Mouse (Mus musculus) stomach, embryonic 16.5 days (tissue): Measurements from ENCODE around the gene Aqp5. TPM values are rescaled to one million over a fixed set of nuclear protein-coding genes. Genes with fewer than 3 reads are reported as not detected.

ENCODE experiments used
- ATAC-seq: fragments of 200-750 bp; cut with Nextera tagmentation; 2 replicates; pipeline ENCODE4 v1.8.0; 2017; ENCODE audit warnings: moderate number of reproducible peaks, moderate TSS enrichment; ENCODE audit not compliant: insufficient read depth, low FRiP score
- H3K27ac ChIP-seq: fragments of 300-500 bp; sonication (generic); 2 replicates; pipeline ENCODE4 v1.5.1; 2014; ENCODE audit warnings: low read length
- H3K27me3 ChIP-seq: fragments of 300-500 bp; sonication (generic); 2 replicates; pipeline ENCODE4 v1.6.1; 2014; ENCODE audit warnings: low read length, control low read depth, mixed read lengths; ENCODE audit not compliant: control insufficient read depth, insufficient read depth
- H3K36me3 ChIP-seq: fragments of 300-500 bp; sonication (generic); 2 replicates; pipeline ENCODE4 v1.6.1; 2014; ENCODE audit warnings: low read length; ENCODE audit not compliant: control insufficient read depth, insufficient read depth
- H3K4me1 ChIP-seq: fragments of 300-500 bp; sonication (generic); 2 replicates; pipeline ENCODE4 v1.6.1; 2014; ENCODE audit warnings: low read length, control low read depth, mixed read lengths; ENCODE audit not compliant: control insufficient read depth, insufficient read depth
- H3K4me2 ChIP-seq: fragments of 300-500 bp; sonication (generic); 2 replicates; pipeline ENCODE4 v1.6.1; 2014; ENCODE audit warnings: low read depth, low read length, mixed read lengths
- H3K4me3 ChIP-seq: fragments of 300-500 bp; sonication (generic); replicated peaks from 2 replicates; pipeline ENCODE4 v1.5.1; 2014; ENCODE audit warnings: mild to moderate bottlenecking, low read length
- H3K9ac ChIP-seq: fragments of 300-500 bp; sonication (generic); 2 replicates; pipeline ENCODE4 v1.6.1; 2014; ENCODE audit warnings: low read length
- H3K9me3 ChIP-seq: fragments of 300-500 bp; sonication (generic); replicated peaks from 2 replicates; pipeline ENCODE4 v1.6.1; 2016; ENCODE audit warnings: low read length, control low read depth; ENCODE audit not compliant: control insufficient read depth
- WGBS: fragments of 180-500 bp; shearing (Covaris S2); extraction: QIAGEN DNeasy Blood & Tissue Kit; methylation state at CpG from one replicate; pipeline ENCODE4 v1.1.7; 2014; 5-methylcytosine and 5-hydroxymethylcytosine counted together
- polyA plus RNA-seq: library from polyadenylated mRNA; unstranded; fragments of >200 nt; fragmentation: Nextera tagmentation; extraction: Ambion mirVana; gene quantifications from 2 replicates; pipeline ENCODE4 v1.2.1, GENCODE M21; 2015

Aqp5 gene
- polyA plus RNA-seq, 1 experiment from 2014 or later = not detected

DNA sequence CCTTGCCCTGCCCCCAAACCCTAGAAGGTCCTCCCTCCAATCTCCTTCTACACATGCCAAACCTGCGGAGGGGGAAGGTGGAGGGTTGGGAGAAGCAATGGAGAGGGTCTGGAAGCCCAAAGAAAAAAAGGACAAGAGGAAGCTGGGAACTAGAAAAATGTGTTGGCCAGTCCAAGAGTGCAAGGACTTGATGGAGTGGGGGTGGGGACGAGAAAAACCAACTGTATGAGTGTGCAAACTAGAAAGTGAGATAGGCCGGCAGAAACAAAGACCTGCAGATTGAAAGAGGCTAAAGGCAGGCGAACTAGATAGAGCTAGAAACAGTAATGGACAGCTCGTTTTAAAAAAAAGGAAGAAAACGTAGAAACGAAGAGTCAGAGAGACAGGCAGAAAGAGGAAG is 878 bp upstream of the Aqp5 start:
- ATAC-seq = no peak
- Histone ChIP-seq H3K27ac (no peak overlapping the region), H3K4me1 (peaks cover 4% of the 10 kb centered on the region), H3K9me3 (no peaks in the 10 kb centered on the region), H3K9ac (no peak overlapping the region), H3K36me3 (no peaks in the 10 kb centered on the region), H3K4me2 (no peak overlapping the region), H3K4me3 (no peak overlapping the region), H3K27me3 (peaks cover 99% of the 10 kb centered on the region)
- 26% methylated on average over 7 of the region's 7 CpGs for WGBS

DNA sequence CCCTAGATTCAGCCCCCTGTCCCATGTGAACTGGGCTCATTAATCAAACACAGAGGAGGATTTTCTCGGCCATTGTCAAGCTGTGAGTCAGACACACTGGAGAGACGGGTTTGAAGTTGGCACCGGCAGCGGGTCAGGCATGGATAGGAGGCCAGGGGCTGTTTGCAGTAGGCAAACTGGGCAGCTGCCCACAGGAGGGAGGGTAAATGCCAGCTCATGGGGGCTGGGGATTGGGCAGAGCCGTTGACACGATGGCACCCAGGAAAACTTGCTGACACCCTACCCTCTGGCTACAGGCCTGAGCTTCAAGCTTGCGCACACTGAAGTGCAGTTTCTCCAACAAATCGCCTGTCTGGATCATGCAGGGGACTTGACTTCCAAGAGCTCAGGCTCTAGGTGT is 1.6 kb downstream of the Aqp5 start:
- Histone ChIP-seq H3K4me1 (peaks cover 3% of the 10 kb centered on the region; the same call in 1 of the 2 replicates), H3K27me3 (peaks cover 87% of the 10 kb centered on the region), H3K36me3 (no peaks in the 10 kb centered on the region), H3K27ac (no peak overlapping the region), H3K4me2 (no peak overlapping the region), H3K4me3 (no peak overlapping the region), H3K9ac (no peak overlapping the region), H3K9me3 (no peaks in the 10 kb centered on the region)
- WGBS = 55% methylated on average over 8 of the region's 8 CpGs
- ATAC-seq = no peak

DNA sequence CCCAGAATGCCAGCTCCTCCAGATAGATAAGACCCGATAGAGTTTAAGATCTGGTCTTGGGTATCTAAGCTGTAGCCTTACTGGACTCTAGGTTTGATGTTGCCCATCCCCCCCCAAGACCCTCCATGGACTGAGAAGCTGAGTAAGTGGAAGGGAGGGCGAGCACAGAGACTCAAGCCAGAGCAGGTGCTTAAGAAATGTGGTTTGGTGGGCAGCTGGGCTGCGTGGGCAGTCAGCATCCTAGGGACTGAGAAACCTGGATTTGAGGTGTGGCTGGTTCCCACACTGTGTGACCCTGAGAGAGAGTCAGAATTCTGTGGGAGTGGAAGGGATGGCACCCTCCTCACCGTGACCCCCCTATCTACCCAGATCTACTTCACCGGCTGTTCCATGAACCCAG is 2.3 kb downstream of the Aqp5 start:
- no peak overlapping the region for H3K4me2 ChIP-seq
- peaks cover 86% of the 10 kb centered on the region for H3K27me3 ChIP-seq
- WGBS = 79% methylated on average over 5 of the region's 5 CpGs
- no peak overlapping the region for H3K9ac ChIP-seq
- H3K27ac ChIP-seq = no peak overlapping the region
- ATAC-seq = no peak
- H3K9me3 ChIP-seq = no peaks in the 10 kb centered on the region
- no peaks in the 10 kb centered on the region for H3K36me3 ChIP-seq
- H3K4me1 ChIP-seq = peaks cover 3% of the 10 kb centered on the region; the same call in 1 of the 2 replicates
- H3K4me3 ChIP-seq = no peak overlapping the region

DNA sequence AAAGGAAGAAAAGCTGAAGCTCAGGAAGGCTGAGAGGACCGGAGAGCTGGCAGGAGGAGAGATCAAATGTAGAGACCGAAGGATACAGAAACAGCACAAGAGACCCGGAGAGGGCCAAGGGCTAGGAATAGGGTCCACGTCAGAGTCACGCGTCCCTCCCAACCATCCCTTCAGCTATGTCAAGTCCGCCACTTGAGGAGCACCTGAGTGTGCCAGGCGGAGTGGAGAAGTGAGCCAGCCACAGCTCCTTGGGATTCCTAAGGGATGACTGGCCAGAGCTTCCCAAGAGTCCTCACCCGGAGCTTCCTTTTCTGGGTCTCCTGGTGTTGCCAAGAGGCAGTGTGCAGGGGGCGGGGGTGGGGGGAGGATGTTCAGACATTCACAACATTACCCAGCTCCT is 4.4 kb downstream of the Aqp5 start:
- no peak for ATAC-seq
- H3K4me2 ChIP-seq = no peak overlapping the region
- no peak overlapping the region for H3K4me3 ChIP-seq
- no peak overlapping the region for H3K27ac ChIP-seq
- WGBS = 78% methylated on average over 10 of the region's 10 CpGs
- no peaks in the 10 kb centered on the region for H3K36me3 ChIP-seq
- no peak overlapping the region for H3K9ac ChIP-seq
- no peaks in the 10 kb centered on the region for H3K9me3 ChIP-seq
- H3K27me3 ChIP-seq = peaks cover 72% of the 10 kb centered on the region
- H3K4me1 ChIP-seq = peaks cover 3% of the 10 kb centered on the region; the same call in 1 of the 2 replicates

DNA sequence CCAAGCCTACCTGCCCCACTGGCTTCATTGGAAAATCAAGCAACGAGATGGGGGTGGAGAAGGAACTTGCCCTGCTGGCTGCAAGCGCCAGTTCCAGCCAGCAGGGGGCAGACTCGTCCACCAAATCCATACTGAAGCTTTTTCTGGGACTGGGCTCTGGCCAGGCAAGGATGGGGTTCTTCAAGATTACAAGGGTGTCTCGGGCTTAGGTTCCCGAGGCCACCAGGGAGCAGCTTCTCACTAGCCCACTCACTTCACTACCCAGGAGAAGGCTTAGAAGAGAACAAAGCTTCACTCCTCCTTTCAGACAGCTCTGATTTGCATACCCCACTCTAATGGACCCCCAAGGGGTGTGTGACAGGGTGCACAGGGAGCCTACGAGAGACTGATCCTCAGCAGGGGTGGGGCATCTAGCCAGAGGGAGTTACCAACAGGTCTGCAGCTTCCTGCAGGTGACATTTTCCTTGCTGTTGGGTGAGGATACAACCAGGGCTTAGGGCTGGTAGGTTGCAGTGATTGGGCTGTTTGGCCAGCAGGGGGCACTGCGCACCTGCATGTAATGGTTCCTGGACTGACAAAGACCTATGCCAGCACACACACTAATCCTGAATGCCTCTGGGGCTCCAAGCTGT is 5.6 kb downstream of the Aqp5 start:
- H3K4me2 ChIP-seq = no peak overlapping the region
- peak; percentile 78 for ATAC-seq
- H3K4me1 ChIP-seq = peaks cover 3% of the 10 kb centered on the region; the same call in 1 of the 2 replicates
- H3K27ac ChIP-seq = no peak overlapping the region
- no peak overlapping the region for H3K4me3 ChIP-seq
- peaks cover 65% of the 10 kb centered on the region for H3K27me3 ChIP-seq
- under 1% methylated on average over 7 of the region's 7 CpGs for WGBS
- no peak overlapping the region for H3K9ac ChIP-seq
- H3K9me3 ChIP-seq = no peaks in the 10 kb centered on the region
- H3K36me3 ChIP-seq = no peaks in the 10 kb centered on the region

DNA sequence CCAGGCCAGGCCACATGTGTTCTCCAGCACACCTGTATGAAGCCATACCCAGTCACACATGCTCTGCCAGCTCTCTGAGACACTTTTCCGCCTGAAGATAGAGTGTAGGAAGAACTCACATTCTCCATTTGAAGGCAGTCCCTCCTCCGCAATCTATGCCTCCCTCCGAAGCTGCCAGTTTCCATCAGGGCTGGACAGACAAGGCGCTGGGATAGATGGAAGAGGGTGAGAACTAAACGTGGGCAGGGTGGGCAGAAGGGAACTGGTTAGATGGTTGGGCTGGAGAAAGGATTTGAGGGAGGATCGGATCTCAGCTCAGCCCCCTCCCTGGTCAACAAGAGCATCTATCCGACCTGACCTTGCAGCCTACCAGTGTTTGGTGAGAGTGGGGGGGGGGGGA is 6.3 kb downstream of the Aqp5 start:
- Histone ChIP-seq H3K4me1 (peaks cover 3% of the 10 kb centered on the region; the same call in 1 of the 2 replicates), H3K27ac (no peak overlapping the region), H3K27me3 (peaks cover 58% of the 10 kb centered on the region), H3K9me3 (no peaks in the 10 kb centered on the region), H3K4me2 (no peak overlapping the region), H3K9ac (no peak overlapping the region), H3K36me3 (no peaks in the 10 kb centered on the region), H3K4me3 (no peak overlapping the region)
- WGBS = 51% methylated on average over 7 of the region's 7 CpGs
- ATAC-seq = no peak

DNA sequence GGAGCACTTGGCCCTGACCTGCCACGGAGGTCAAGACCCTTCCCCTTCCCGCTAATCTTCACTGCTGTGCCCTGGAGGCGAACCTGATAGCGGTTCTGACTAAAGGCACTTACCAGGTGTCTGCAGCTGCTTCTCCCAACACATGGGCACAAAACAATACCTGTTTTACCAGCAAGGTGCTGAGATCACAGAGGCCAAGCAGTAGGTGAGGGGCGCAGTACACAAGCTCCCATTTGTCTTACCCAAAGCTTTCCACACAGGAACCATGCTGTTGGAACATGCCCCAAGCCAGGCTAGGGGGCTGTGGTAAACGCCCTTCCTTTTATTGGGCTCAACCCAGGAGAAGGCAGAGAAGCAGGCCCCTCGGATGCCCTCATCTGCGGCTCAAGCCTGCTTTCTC is 7.0 kb downstream of the Aqp5 start:
- H3K4me2 ChIP-seq = no peak overlapping the region
- H3K9ac ChIP-seq = no peak overlapping the region
- no peaks in the 10 kb centered on the region for H3K36me3 ChIP-seq
- H3K9me3 ChIP-seq = no peaks in the 10 kb centered on the region
- peaks cover 51% of the 10 kb centered on the region for H3K27me3 ChIP-seq
- H3K4me3 ChIP-seq = no peak overlapping the region
- no peak for ATAC-seq
- peaks cover 3% of the 10 kb centered on the region; the same call in 1 of the 2 replicates for H3K4me1 ChIP-seq
- WGBS = 48% methylated on average over 8 of the region's 8 CpGs
- no peak overlapping the region for H3K27ac ChIP-seq

DNA sequence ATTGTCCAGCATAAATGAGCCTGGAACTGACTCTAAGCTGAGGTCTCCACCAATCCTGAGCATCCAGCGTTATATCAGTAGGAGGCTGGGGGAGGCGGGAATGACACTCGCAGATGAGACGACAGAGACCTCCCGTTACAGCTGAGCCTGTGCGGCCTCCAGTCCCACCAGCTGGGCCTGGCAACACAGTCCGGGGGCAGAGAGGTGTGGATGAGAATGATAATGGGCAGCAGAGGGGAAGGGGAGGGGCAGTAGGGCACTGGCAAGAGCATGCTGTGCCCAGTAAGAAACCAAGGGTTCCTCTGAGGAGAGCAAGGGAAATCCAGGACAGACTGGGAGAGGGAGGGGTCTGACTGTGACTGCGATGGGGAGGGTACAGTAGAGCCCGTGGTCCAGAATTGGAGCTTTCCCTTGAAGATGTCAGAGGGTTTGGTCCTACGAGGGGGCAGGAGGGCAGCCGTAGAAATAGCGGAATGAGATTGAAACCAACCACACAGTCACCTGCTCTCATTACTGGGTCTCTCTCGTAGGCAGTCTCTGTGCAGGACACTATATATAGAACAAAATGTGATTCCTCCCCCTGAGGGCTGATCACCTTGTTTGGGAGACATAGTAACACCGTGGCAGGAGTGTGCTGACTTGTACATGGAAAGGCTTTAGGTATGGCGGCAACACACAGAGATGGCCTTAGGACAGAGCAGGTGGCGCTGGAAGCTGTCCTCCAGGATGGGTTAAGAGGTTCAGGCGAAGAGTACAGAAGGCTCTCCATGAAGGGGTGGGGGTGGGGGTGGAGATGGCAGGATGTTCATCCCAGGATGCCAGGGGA is 8.9 kb downstream of the Aqp5 start:
- peaks cover 3% of the 10 kb centered on the region; the same call in 1 of the 2 replicates for H3K4me1 ChIP-seq
- H3K4me3 ChIP-seq = no peak overlapping the region
- 60% methylated on average over 17 of the region's 17 CpGs for WGBS
- no peak for ATAC-seq
- no peaks in the 10 kb centered on the region for H3K9me3 ChIP-seq
- H3K4me2 ChIP-seq = no peak overlapping the region
- no peak overlapping the region for H3K27ac ChIP-seq
- H3K36me3 ChIP-seq = no peaks in the 10 kb centered on the region
- H3K9ac ChIP-seq = no peak overlapping the region
- H3K27me3 ChIP-seq = peaks cover 32% of the 10 kb centered on the region
